Mouse (Mus musculus): Measurements from ENCODE around the gene Pcyt1a.
"Not testable (repeated sequence)": the region's sequence is repeated elsewhere in the genome, so short reads cannot be mapped to it uniquely, and the experiment has no call there.

Pcyt1a gene

GRCm38 (mm10) chr16:32434066-32434465, 3.3 kb downstream of the Pcyt1a start:
- no peak for DNase-seq (ENCODE audit: low spot score)

GRCm38 (mm10) chr16:32434691-32435090, 4.0 kb downstream of the Pcyt1a start:
- no peak for DNase-seq (ENCODE audit: low spot score)

- no peak for DNase-seq (ENCODE audit: low spot score)
Observed at GRCm38 (mm10) chr16:32436657-32437056, 5.9 kb downstream of the Pcyt1a start.

GRCm38 (mm10) chr16:32437266-32437665, 6.5 kb downstream of the Pcyt1a start:
- DNase-seq (ENCODE audit: low spot score): no peak

GRCm38 (mm10) chr16:32441432-32441831, 10.7 kb downstream of the Pcyt1a start:
- no peak for DNase-seq (ENCODE audit: low spot score)

- DNase-seq (ENCODE audit: low spot score): not testable (repeated sequence)
Observed at GRCm38 (mm10) chr16:32444615-32445014, 13.9 kb downstream of the Pcyt1a start.

- DNase-seq (ENCODE audit: low spot score): no peak
Observed at GRCm38 (mm10) chr16:32445558-32445957, 14.8 kb downstream of the Pcyt1a start.

GRCm38 (mm10) chr16:32446563-32447138, 15.9 kb downstream of the Pcyt1a start:
- DNase-seq (ENCODE audit: low spot score): no peak

GRCm38 (mm10) chr16:32449665-32450064, 18.9 kb downstream of the Pcyt1a start:
- no peak for DNase-seq (ENCODE audit: low spot score)

GRCm38 (mm10) chr16:32450133-32450532, 19.4 kb downstream of the Pcyt1a start:
- no peak for DNase-seq (ENCODE audit: low spot score)

GRCm38 (mm10) chr16:32453102-32453501, 22.4 kb downstream of the Pcyt1a start:
- DNase-seq (ENCODE audit: low spot score): no peak

- no peak for DNase-seq (ENCODE audit: low spot score)
Observed at GRCm38 (mm10) chr16:32454646-32455045, 23.9 kb downstream of the Pcyt1a start.

GRCm38 (mm10) chr16:32456086-32456485, 25.4 kb downstream of the Pcyt1a start:
- DNase-seq (ENCODE audit: low spot score): no peak

GRCm38 (mm10) chr16:32456761-32457160, 26.0 kb downstream of the Pcyt1a start:
- no peak for DNase-seq (ENCODE audit: low spot score)

- DNase-seq (ENCODE audit: low spot score): peak; percentile 17
Observed at GRCm38 (mm10) chr16:32457589-32458386, 27.1 kb downstream of the Pcyt1a start.

GRCm38 (mm10) chr16:32460518-32460917, 29.8 kb downstream of the Pcyt1a start:
- DNase-seq (ENCODE audit: low spot score): no peak

GRCm38 (mm10) chr16:32461713-32462112, 31.0 kb downstream of the Pcyt1a start:
- no peak for DNase-seq (ENCODE audit: low spot score)

- no peak for DNase-seq (ENCODE audit: low spot score)
Observed at GRCm38 (mm10) chr16:32462950-32463349, 32.2 kb downstream of the Pcyt1a start.

- DNase-seq (ENCODE audit: low spot score): no peak
Observed at GRCm38 (mm10) chr16:32463426-32463825, 32.7 kb downstream of the Pcyt1a start.

- DNase-seq (ENCODE audit: low spot score): no peak
Observed at GRCm38 (mm10) chr16:32464908-32465307, 34.2 kb downstream of the Pcyt1a start.

GRCm38 (mm10) chr16:32468488-32468887, 37.8 kb downstream of the Pcyt1a start:
- DNase-seq (ENCODE audit: low spot score): no peak

GRCm38 (mm10) chr16:32469404-32470105, 38.8 kb downstream of the Pcyt1a start:
- DNase-seq (ENCODE audit: low spot score): no peak

Data from ovary, adult 18-20 months (tissue).